Mouse (Mus musculus) spleen, postnatal 10 days (tissue): ENCODE data around the gene Habp2.

Source experiments
- DNase-seq, 2 experiments: peaks; one replicate each; pipeline ENCODE4 v3.0.0; 2021 to 2022; ENCODE audit warnings: low spot score in 2 of 2

Gene Habp2

DNA sequence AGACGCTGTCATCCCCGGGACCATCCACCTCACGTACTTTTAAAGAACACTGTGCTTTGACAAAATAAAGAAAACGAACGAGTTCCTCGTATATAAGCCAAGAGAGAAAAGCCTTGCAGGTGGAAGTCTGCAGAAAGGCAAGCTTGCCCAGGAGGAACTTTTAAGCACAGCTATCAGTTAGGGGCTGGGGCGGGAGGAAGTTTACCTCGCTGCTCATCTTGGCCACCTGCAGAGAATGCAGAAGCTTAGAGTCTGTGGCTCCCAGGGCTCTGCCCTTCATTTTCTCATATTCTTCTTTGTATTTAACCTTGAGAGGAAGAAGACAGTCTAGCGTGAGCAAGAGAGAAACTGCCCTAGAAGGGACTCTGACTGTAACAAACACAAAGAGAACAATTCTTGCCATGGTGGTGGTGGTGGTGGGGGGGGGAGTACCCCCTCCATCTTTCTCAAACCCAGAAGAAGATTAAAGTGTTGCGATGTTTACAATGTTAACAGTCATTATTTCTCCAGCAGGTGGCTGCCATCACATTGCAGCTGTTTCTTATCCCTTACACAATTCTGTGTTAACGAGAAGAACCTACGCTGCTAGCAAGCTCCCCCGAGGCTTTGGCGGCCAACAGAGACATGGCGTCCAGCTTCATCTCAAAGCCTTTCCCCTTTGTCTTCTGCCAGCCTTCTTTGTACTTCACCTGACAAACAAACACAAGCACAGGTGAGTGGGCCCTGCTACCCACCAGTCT, 77.0 kb downstream of the Habp2 start:
- peak in 1 of 2 experiments; percentile 37 for DNase-seq

- no peak for DNase-seq
Observed at GRCm38 (mm10) chr19:56364563-56364962, 77.6 kb downstream of the Habp2 start.

DNA sequence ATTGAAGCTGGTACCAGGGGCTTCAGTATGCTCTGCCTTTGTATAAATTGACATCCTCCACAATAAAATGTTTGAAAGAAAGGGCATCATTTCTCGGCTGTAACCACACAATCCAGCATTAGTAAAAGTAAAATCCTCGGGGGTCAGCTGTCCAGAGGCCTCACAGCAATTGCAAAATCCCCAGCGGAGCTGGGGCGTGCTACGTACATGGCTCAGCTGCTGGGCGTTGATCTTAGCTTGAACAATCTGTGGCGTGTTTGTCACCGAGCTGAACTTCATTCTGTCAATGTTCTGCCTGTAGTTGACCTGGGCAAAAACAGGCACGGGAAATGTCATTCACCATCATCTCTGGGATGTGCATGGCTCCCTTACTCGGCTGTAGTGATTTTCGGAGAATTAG, 79.2 kb downstream of the Habp2 start:
- DNase-seq, result no peak

- DNase-seq, result no peak
Observed at GRCm38 (mm10) chr19:56366625-56367024, 79.7 kb downstream of the Habp2 start.

- DNase-seq, result no peak
Observed at GRCm38 (mm10) chr19:56367778-56368177, 80.8 kb downstream of the Habp2 start.

- DNase-seq, result no peak
Observed at GRCm38 (mm10) chr19:56368912-56369311, 82.0 kb downstream of the Habp2 start.
